Mouse (Mus musculus): ENCODE measurements around the gene Anapc1. TPM values are rescaled to one million over a fixed set of nuclear protein-coding genes. Genes with fewer than 3 reads are reported as not detected.
A peak's percentile ranks its signal among the peaks of the same experiment; 100 is the strongest.

Gene Anapc1
- polyA plus RNA-seq, 1 experiment from 2014 or later, result 27.4 TPM

DNA sequence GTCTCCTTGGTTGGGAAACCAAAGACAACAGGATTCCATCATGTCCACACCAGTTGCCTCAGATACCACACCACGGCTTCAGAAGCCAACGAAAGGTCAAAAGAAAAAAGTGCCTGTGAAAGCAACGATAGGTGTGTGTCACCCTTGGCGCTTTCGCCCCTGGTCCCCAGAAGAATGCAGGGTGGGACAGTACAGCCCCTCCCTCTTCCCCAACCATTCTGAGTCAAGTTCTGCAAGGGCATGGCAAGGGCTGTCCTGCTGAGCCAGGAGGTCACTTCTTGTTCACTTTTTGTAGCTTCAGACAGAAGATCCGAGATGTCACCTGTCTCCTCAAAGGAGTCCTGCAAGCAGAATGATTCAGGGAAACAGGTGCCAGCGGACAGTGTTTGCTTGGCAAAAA, 94.9 kb downstream of the Anapc1 start:
- no peaks in the 10 kb centered on the region for H3K36me3 ChIP-seq (ENCODE audit: insufficient read depth, low read length)
- whole genome bisulfite sequencing, result 92% methylated on average over 7 of the region's 7 CpGs
- TF ChIP-seq CTCF (IDR thresholded peaks at IDR 0.05; ENCODE audit: low read depth), result no peak

DNA sequence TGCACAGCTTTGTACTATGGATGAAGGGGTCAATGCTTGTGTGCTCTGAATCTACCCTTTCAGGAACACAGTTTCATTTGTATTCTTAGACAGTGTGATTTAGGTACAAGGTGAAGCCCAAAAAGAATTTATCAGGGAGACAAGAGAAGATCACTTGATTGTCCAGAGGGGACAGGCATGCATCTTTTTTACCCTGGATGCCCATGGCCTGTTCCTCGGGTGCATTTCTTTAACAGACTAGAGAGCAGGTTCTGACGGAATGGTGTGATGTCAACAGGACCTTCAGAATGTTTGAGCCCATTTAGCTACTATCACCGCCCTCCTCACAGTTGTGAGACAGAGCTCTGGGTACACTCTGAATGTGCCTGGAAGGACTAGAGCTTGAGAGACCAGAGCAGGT, 96.3 kb downstream of the Anapc1 start, which contains the start of gene Spdye4c:
TSS of gene Spdye4c (plus strand) at position 301 of the 400 bp plus-strand sequence.
- Histone ChIP-seq H3K27me3 (ENCODE audit: insufficient read depth, low read length) (no peaks in the 10 kb centered on the region), H3K4me2 (ENCODE audit: low read length) (no peak within 1 kb of the TSS), H3K4me3 (replicated peaks; ENCODE audit: low read depth, low read length) (no peak within 1 kb of the TSS), H3K9ac (ENCODE audit: low read depth, low read length) (no peak within 1 kb of the TSS), H3K4me1 (replicated peaks; ENCODE audit: insufficient read depth, low read length) (no peaks in the 10 kb centered on the region), H3K9me3 (replicated peaks; ENCODE audit: low read length) (no peaks in the 10 kb centered on the region), H3K27ac (no peak within 1 kb of the TSS), H3K36me3 (ENCODE audit: insufficient read depth, low read length) (no peaks in the 10 kb centered on the region)
- TF ChIP-seq CTCF (IDR thresholded peaks at IDR 0.05; ENCODE audit: low read depth), result no peak
- 97% methylated on average over 3 of the region's 3 CpGs for WGBS
- ATAC-seq (replicated peaks; ENCODE audit: low FRiP score, low read depth), result no peak
- DNase-seq (ENCODE audit: low spot score), result no peak

More for the DNA sequence above, 94.9 kb downstream of the Anapc1 start:
- no peak for DNase-seq (ENCODE audit: low spot score)
- Histone ChIP-seq H3K9me3 (replicated peaks; ENCODE audit: low read length) (no peaks in the 10 kb centered on the region), H3K27me3 (ENCODE audit: insufficient read depth, low read length) (no peaks in the 10 kb centered on the region), H3K4me3 (replicated peaks; ENCODE audit: low read depth, low read length) (no peak overlapping the region), H3K27ac (no peak overlapping the region), H3K9ac (ENCODE audit: low read depth, low read length) (no peak overlapping the region), H3K4me1 (replicated peaks; ENCODE audit: insufficient read depth, low read length) (no peaks in the 10 kb centered on the region), H3K4me2 (ENCODE audit: low read length) (no peak overlapping the region)
- no peak for ATAC-seq (replicated peaks; ENCODE audit: low FRiP score, low read depth)

DNA sequence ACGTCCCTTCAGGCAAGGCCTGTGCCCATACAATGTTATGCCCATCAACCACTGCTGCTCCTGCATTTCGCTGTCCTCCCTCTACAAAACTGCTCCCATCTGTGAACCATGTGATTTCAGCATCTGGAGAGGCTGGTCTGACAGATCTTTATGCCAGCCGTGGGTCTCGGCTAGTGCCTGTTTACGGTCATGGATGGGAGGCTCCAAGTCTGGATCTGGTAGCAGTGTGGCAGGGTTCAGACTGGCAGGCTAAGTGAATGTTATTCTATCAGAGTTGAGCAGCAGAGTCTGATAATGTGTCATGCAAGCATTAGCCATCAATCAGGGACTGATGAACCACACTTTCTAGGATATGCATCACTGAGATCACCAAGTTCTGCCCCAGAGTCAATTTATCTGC, 104.3 kb downstream of the Anapc1 start:
- peak; percentile 61 for DNase-seq (ENCODE audit: low spot score)
- TF ChIP-seq CTCF (IDR thresholded peaks at IDR 0.05; ENCODE audit: low read depth), result no peak
- Histone ChIP-seq H3K9ac (ENCODE audit: low read depth, low read length) (no peak overlapping the region), H3K4me1 (replicated peaks; ENCODE audit: insufficient read depth, low read length) (no peaks in the 10 kb centered on the region), H3K9me3 (replicated peaks; ENCODE audit: low read length) (no peaks in the 10 kb centered on the region), H3K27me3 (ENCODE audit: insufficient read depth, low read length) (no peaks in the 10 kb centered on the region), H3K4me3 (replicated peaks; ENCODE audit: low read depth, low read length) (no peak overlapping the region), H3K4me2 (ENCODE audit: low read length) (no peak overlapping the region), H3K27ac (no peak overlapping the region), H3K36me3 (ENCODE audit: insufficient read depth, low read length) (no peaks in the 10 kb centered on the region)
- ATAC-seq (replicated peaks; ENCODE audit: low FRiP score, low read depth), result peak; percentile 36; the same call in 1 of the 2 replicates
- WGBS, result 39% methylated on average over 5 of the region's 5 CpGs

DNA sequence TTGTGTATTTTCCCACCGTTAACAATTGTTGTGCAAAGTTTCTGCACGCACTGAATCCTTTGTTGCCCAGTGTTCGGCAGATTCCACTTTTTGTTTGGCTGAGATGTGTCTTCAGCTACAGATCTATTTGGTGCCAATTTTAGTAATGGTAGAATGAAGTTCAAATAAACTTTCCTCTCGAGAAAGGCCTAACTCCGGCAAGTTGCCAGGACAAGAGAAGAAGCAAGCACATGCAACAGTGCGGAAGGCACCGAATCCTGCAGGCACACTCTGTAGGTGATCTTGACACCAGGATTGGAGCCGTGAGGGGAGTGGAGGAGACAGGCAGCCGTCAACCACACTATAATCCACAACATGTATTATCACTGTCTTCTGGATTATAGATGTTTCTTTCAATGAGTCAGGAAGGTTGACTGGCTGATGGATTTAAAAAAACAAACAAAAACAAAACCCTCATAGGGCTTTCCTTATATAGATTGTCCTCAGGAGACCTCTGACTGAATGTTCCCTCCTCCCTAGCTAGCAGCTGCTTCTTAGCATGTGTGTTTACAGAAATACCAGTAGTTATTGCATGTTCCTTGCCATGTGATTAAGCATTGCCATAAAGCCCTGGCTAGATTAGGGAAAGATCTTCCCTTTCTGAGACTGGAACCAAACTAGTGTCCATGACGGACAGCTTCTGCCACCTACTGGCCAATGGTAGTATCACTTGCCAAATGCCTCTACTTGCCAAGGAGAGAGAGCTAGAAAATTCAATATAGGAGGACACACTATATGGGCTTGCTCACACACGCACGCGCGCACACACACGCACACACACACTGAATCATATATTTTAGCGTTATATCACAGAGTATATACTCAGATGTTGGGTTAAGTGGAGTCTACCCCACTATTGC, 114.2 kb downstream of the Anapc1 start:
- WGBS, result 45% methylated on average over 16 of the region's 16 CpGs
- TF ChIP-seq CTCF (IDR thresholded peaks at IDR 0.05; ENCODE audit: low read depth), result peak; percentile 99
- DNase-seq (ENCODE audit: low spot score) (peak; percentile 95), ATAC-seq (replicated peaks; ENCODE audit: low FRiP score, low read depth) (peak; percentile 78)
- no peak overlapping the region for H3K9ac ChIP-seq (ENCODE audit: low read depth, low read length)
- no peaks in the 10 kb centered on the region for H3K9me3 ChIP-seq (replicated peaks; ENCODE audit: low read length)
- no peak overlapping the region for H3K27ac ChIP-seq
- H3K36me3 ChIP-seq (ENCODE audit: insufficient read depth, low read length), result no peaks in the 10 kb centered on the region
- no peak overlapping the region for H3K4me3 ChIP-seq (replicated peaks; ENCODE audit: low read depth, low read length)
- H3K27me3 ChIP-seq (ENCODE audit: insufficient read depth, low read length), result no peaks in the 10 kb centered on the region
- H3K4me1 ChIP-seq (replicated peaks; ENCODE audit: insufficient read depth, low read length), result no peaks in the 10 kb centered on the region
- H3K4me2 ChIP-seq (ENCODE audit: low read length), result no peak overlapping the region

DNA sequence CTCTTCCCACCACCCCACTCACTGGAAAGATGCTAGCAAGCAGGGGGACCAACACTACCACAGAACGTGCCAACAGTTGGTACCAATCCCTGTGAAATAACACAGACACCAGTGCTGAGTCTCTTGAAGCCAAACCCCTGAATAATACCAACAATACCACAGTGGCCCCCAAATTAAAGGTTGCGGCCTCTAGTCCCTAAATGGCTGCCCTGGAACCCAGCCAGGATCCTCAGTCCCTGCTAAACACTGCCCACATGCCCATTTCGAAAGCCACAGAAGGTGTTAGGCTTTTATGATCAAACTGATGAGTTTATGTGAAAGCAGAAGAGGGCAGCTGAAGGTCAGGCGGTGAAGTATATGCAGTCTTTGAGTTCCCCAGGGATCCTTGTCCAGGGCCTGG, 116.2 kb downstream of the Anapc1 start:
- Histone ChIP-seq H3K4me3 (replicated peaks; ENCODE audit: low read depth, low read length) (no peak overlapping the region), H3K27ac (no peak overlapping the region), H3K9me3 (replicated peaks; ENCODE audit: low read length) (no peaks in the 10 kb centered on the region), H3K4me2 (ENCODE audit: low read length) (no peak overlapping the region), H3K36me3 (ENCODE audit: insufficient read depth, low read length) (no peaks in the 10 kb centered on the region), H3K9ac (ENCODE audit: low read depth, low read length) (no peak overlapping the region), H3K4me1 (replicated peaks; ENCODE audit: insufficient read depth, low read length) (no peaks in the 10 kb centered on the region), H3K27me3 (ENCODE audit: insufficient read depth, low read length) (no peaks in the 10 kb centered on the region)
- ATAC-seq (replicated peaks; ENCODE audit: low FRiP score, low read depth) (no peak), DNase-seq (ENCODE audit: low spot score) (no peak)
- TF ChIP-seq CTCF (IDR thresholded peaks at IDR 0.05; ENCODE audit: low read depth), result no peak
- 76% methylated on average over 4 of the region's 4 CpGs for WGBS

DNA sequence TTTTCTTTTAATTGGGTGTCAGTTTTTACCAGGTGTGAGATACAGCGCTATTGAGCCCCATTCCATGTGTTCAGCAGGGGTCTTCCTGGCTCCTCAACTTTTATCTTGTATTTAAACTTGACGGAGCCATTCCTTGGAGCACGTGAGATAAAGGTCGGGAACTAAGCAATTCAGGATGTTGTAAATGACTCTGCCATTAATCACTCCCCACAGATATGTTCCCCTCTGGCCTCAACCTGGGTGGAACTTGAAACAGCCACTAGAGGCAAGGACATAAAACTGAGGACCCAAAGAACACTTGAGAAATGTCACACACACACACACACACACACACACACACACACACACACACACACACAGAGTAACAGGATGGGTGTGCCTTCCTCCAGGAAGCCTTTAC, 118.7 kb downstream of the Anapc1 start:
- DNase-seq (ENCODE audit: low spot score) (no peak), ATAC-seq (replicated peaks; ENCODE audit: low FRiP score, low read depth) (no peak)
- H3K9me3 ChIP-seq (replicated peaks; ENCODE audit: low read length), result no peaks in the 10 kb centered on the region
- TF ChIP-seq CTCF (IDR thresholded peaks at IDR 0.05; ENCODE audit: low read depth), result no peak
- no peak overlapping the region for H3K4me3 ChIP-seq (replicated peaks; ENCODE audit: low read depth, low read length)
- no peaks in the 10 kb centered on the region for H3K4me1 ChIP-seq (replicated peaks; ENCODE audit: insufficient read depth, low read length)
- H3K36me3 ChIP-seq (ENCODE audit: insufficient read depth, low read length), result no peaks in the 10 kb centered on the region
- no peak overlapping the region for H3K27ac ChIP-seq
- no peak overlapping the region for H3K9ac ChIP-seq (ENCODE audit: low read depth, low read length)
- H3K27me3 ChIP-seq (ENCODE audit: insufficient read depth, low read length), result no peaks in the 10 kb centered on the region
- 29% methylated on average over 4 of the region's 4 CpGs for WGBS
- H3K4me2 ChIP-seq (ENCODE audit: low read length), result no peak overlapping the region
